Mouse (Mus musculus) liver, postnatal 0 days (tissue): ENCODE results near the gene Tfb2m. TPM values are rescaled to one million over a fixed set of nuclear protein-coding genes. Genes with fewer than 3 reads are reported as not detected.
A peak's percentile ranks its signal among the peaks of the same experiment; 100 is the strongest.

Experiments used
- ATAC-seq: fragments of 200-750 bp; cut with Nextera tagmentation; 2 replicates; pipeline ENCODE4 v1.8.0; 2017; ENCODE audit warnings: mild to moderate bottlenecking, moderate library complexity
- DNase-seq: peaks from one replicate; pipeline ENCODE4 v3.0.0-alpha.2; 2016
- H3K27ac ChIP-seq: fragments of 300-500 bp; sonication (generic); 2 replicates; pipeline ENCODE4 v1.5.1; 2014; ENCODE audit warnings: antibody characterized with exemption, moderate library complexity, mild to moderate bottlenecking, low read depth
- H3K27me3 ChIP-seq: fragments of 300-500 bp; sonication (generic); 2 replicates; pipeline ENCODE4 v1.6.1; 2014; ENCODE audit warnings: low read length, control low read depth, mixed read lengths; ENCODE audit not compliant: insufficient read depth
- H3K36me3 ChIP-seq: fragments of 300-500 bp; sonication (generic); replicated peaks from 2 replicates; pipeline ENCODE4 v1.6.1; 2014; ENCODE audit warnings: mild to moderate bottlenecking, control low read depth, low read length, moderate library complexity, mixed read lengths; ENCODE audit not compliant: insufficient read depth
- H3K4me1 ChIP-seq: fragments of 300-500 bp; sonication (generic); 2 replicates; pipeline ENCODE4 v1.6.1; 2014; ENCODE audit warnings: antibody characterized with exemption, mild to moderate bottlenecking, control low read depth; ENCODE audit not compliant: insufficient read depth
- H3K4me2 ChIP-seq: fragments of 300-500 bp; sonication (generic); 2 replicates; pipeline ENCODE4 v1.6.1; 2014; ENCODE audit warnings: low read depth, mild to moderate bottlenecking, low read length, moderate library complexity, mixed read lengths
- H3K4me3 ChIP-seq: fragments of 300-500 bp; sonication (generic); 2 replicates; pipeline ENCODE4 v1.5.1; 2014; ENCODE audit warnings: low read depth, low read length
- H3K9ac ChIP-seq: fragments of 300-500 bp; sonication (generic); replicated peaks from 2 replicates; pipeline ENCODE4 v1.6.1; 2014; ENCODE audit warnings: mild to moderate bottlenecking, moderate library complexity
- H3K9me3 ChIP-seq: fragments of 300-500 bp; sonication (generic); 2 replicates; pipeline ENCODE4 v1.6.1; 2016; ENCODE audit warnings: mild to moderate bottlenecking, control low read depth, low read length, mixed read lengths
- CTCF ChIP-seq: sonication (generic); IDR thresholded peaks from 2 replicates; pipeline ENCODE4 v1.5.1; 2016; ENCODE audit warnings: antibody characterized with exemption, low read depth
- EP300 ChIP-seq: IDR thresholded peaks from 2 replicates; pipeline ENCODE4 v1.6.1; 2016; ENCODE audit warnings: antibody characterized with exemption, low read depth, mild to moderate bottlenecking
- WGBS: fragments of 180-500 bp; shearing (Covaris S2); extraction: QIAGEN DNeasy Blood & Tissue Kit; methylation state at CpG from one replicate; pipeline ENCODE4 v1.1.7; 2014; ENCODE audit not compliant: insufficient replicate concordance; 5-methylcytosine and 5-hydroxymethylcytosine counted together
- polyA plus RNA-seq: library from polyadenylated mRNA; unstranded; fragments of >200 nt; fragmentation: Nextera tagmentation; extraction: Ambion mirVana; gene quantifications from 2 replicates; pipeline ENCODE4 v1.2.1, GENCODE M21; 2015

Gene Tfb2m
- polyA plus RNA-seq, 1 experiment from 2014 or later, result 16.3 TPM

GRCm38 (mm10) chr1:179546551-179546917 is 467 bp upstream of the Tfb2m start:
- WGBS, result under 1% methylated on average over 35 of the region's 44 CpGs
- peaks cover 31% of the 10 kb centered on the region for H3K4me1 ChIP-seq
- ATAC-seq, result peak; percentile 63

GRCm38 (mm10) chr1:179541502-179541901 is 4.6 kb downstream of the Tfb2m start:
- Histone ChIP-seq H3K4me2 (no peak overlapping the region), H3K9me3 (no peaks in the 10 kb centered on the region), H3K36me3 (peaks cover 10% of the 10 kb centered on the region), H3K4me3 (no peak overlapping the region), H3K27me3 (no peaks in the 10 kb centered on the region), H3K4me1 (peaks cover 7% of the 10 kb centered on the region; the same call in 1 of the 2 replicates), H3K9ac (no peak overlapping the region), H3K27ac (no peak overlapping the region)
- no peak for ATAC-seq
- DNase-seq, result no peak
- WGBS, result 57% methylated on average over 3 of the region's 3 CpGs
- TF ChIP-seq EP300 (no peak), CTCF (peak; percentile 61)

More at GRCm38 (mm10) chr1:179546551-179546917, 467 bp upstream of the Tfb2m start:
- H3K9ac ChIP-seq, result peak overlapping the region; percentile 81
- H3K4me2 ChIP-seq, result peak overlapping the region; percentile 81
- TF ChIP-seq CTCF, result peak; percentile 28
- TF ChIP-seq EP300, result no peak
- H3K27ac ChIP-seq, result peak overlapping the region; percentile 92
- H3K36me3 ChIP-seq, result peaks cover 5% of the 10 kb centered on the region
- DNase-seq, result no peak
- H3K27me3 ChIP-seq, result no peaks in the 10 kb centered on the region
- H3K4me3 ChIP-seq, result peak overlapping the region; percentile 95
- no peaks in the 10 kb centered on the region for H3K9me3 ChIP-seq

GRCm38 (mm10) chr1:179539887-179540286 is 6.2 kb downstream of the Tfb2m start:
- H3K4me2 ChIP-seq, result no peak overlapping the region
- no peaks in the 10 kb centered on the region for H3K27me3 ChIP-seq
- H3K4me1 ChIP-seq, result peaks cover 7% of the 10 kb centered on the region; the same call in 1 of the 2 replicates
- no peak overlapping the region for H3K27ac ChIP-seq
- DNase-seq (no peak), ATAC-seq (no peak)
- H3K36me3 ChIP-seq, result peaks cover 12% of the 10 kb centered on the region
- no peak overlapping the region for H3K9ac ChIP-seq
- H3K4me3 ChIP-seq, result no peak overlapping the region
- no peak for TF ChIP-seq EP300
- no peak for TF ChIP-seq CTCF
- H3K9me3 ChIP-seq, result no peaks in the 10 kb centered on the region
- 75% methylated on average over 3 of the region's 3 CpGs for WGBS

- TF ChIP-seq CTCF (no peak), EP300 (no peak)
- WGBS, result 95% methylated on average over 3 of the region's 3 CpGs
- ATAC-seq, result no peak
These were observed 7.0 kb downstream of the Tfb2m start for GRCm38 (mm10) chr1:179539054-179539453.

GRCm38 (mm10) chr1:179519901-179520300 is 26.2 kb downstream of the Tfb2m start:
- ATAC-seq (no peak), DNase-seq (no peak)
- TF ChIP-seq CTCF, result no peak
- no peak for TF ChIP-seq EP300
- Histone ChIP-seq H3K9me3 (no peaks in the 10 kb centered on the region), H3K36me3 (no peaks in the 10 kb centered on the region), H3K4me3 (no peak overlapping the region), H3K4me2 (no peak overlapping the region), H3K9ac (no peak overlapping the region), H3K4me1 (peaks cover 4% of the 10 kb centered on the region), H3K27ac (no peak overlapping the region), H3K27me3 (no peaks in the 10 kb centered on the region)
- WGBS, result 75% methylated on average over 3 of the region's 3 CpGs

More at GRCm38 (mm10) chr1:179539054-179539453, 7.0 kb downstream of the Tfb2m start:
- no peak overlapping the region for H3K27ac ChIP-seq
- no peak for DNase-seq
- H3K4me3 ChIP-seq, result no peak overlapping the region
- H3K9ac ChIP-seq, result no peak overlapping the region
- peaks cover 12% of the 10 kb centered on the region for H3K36me3 ChIP-seq
- no peaks in the 10 kb centered on the region for H3K9me3 ChIP-seq
- no peak overlapping the region for H3K4me2 ChIP-seq
- no peaks in the 10 kb centered on the region for H3K4me1 ChIP-seq
- no peaks in the 10 kb centered on the region for H3K27me3 ChIP-seq

- Histone ChIP-seq H3K4me1 (peaks cover 4% of the 10 kb centered on the region), H3K9ac (peak within 1 kb of the TSS; percentile 81), H3K27ac (peak within 1 kb of the TSS; percentile 74), H3K4me3 (peak within 1 kb of the TSS; percentile 91), H3K36me3 (no peaks in the 10 kb centered on the region), H3K9me3 (no peaks in the 10 kb centered on the region), H3K27me3 (no peaks in the 10 kb centered on the region), H3K4me2 (peak within 1 kb of the TSS; percentile 100)
- no peak for TF ChIP-seq EP300
- TF ChIP-seq CTCF, result peak; percentile 92
- peak; percentile 90 for DNase-seq
- 5% methylated on average over 39 of the region's 39 CpGs for WGBS
- ATAC-seq, result peak; percentile 92
These were observed 28.2 kb downstream of the Tfb2m start, which contains the start of gene Smyd3 for GRCm38 (mm10) chr1:179517713-179518465. TSS of gene Smyd3 (minus strand) at chr1:179518041.
